Mouse (Mus musculus) cerebellum, adult 2 months (tissue): ENCODE measurements at regions not wholly inside any gene's neighbourhood (a gene's known extent, or its start where the extent isn't known, plus 50 kb on each side); places are given as distances from the start of the nearest gene placed in this dataset.
"Not testable (repeated sequence)": the region's sequence is repeated elsewhere in the genome, so short reads cannot be mapped to it uniquely, and the experiment has no call there.

Source experiments
- DNase-seq, 2 experiments: peaks; one replicate each; pipeline ENCODE4 v3.0.0; 2021
- H3K27ac ChIP-seq: fragments of 200-500 bp; 2 replicates; pipeline ENCODE4 v1.5.1; 2012; ENCODE audit warnings: low read length, control low read depth, inconsistent platforms; ENCODE audit not compliant: insufficient read depth
- H3K27me3 ChIP-seq: fragments of 200-500 bp; 2 replicates; pipeline ENCODE4 v1.6.1; 2012; ENCODE audit warnings: inconsistent platforms, mild to moderate bottlenecking, low read length, moderate library complexity; ENCODE audit not compliant: control insufficient read depth, insufficient read depth
- H3K4me1 ChIP-seq: fragments of 200-500 bp; 2 replicates; pipeline ENCODE4 v1.6.1; 2011; ENCODE audit warnings: low read length; ENCODE audit not compliant: control insufficient read depth, insufficient read depth
- H3K4me3 ChIP-seq: fragments of 200-500 bp; replicated peaks from 2 replicates; pipeline ENCODE3; 2011; ENCODE audit warnings: mild to moderate bottlenecking, low read depth, low read length, control low read depth; ENCODE audit not compliant: insufficient read depth
- CTCF ChIP-seq: fragments of 200-500 bp; IDR thresholded peaks from 2 replicates; pipeline ENCODE4 v1.5.1; 2011; ENCODE audit warnings: low read depth, mild to moderate bottlenecking, control low read depth, low read length, moderate library complexity, borderline replicate concordance; ENCODE audit not compliant: insufficient read depth
- POLR2A ChIP-seq: fragments of 200-500 bp; IDR thresholded peaks from 2 replicates; pipeline ENCODE4 v1.6.1; 2011; ENCODE audit warnings: low read length, control low read depth, borderline replicate concordance; ENCODE audit not compliant: insufficient read depth
- WGBS: fragments of 180-500 bp; shearing (Covaris S2); methylation state at CpG from one replicate; pipeline ENCODE4 v1.1.7; 2018; 5-methylcytosine and 5-hydroxymethylcytosine counted together

DNA sequence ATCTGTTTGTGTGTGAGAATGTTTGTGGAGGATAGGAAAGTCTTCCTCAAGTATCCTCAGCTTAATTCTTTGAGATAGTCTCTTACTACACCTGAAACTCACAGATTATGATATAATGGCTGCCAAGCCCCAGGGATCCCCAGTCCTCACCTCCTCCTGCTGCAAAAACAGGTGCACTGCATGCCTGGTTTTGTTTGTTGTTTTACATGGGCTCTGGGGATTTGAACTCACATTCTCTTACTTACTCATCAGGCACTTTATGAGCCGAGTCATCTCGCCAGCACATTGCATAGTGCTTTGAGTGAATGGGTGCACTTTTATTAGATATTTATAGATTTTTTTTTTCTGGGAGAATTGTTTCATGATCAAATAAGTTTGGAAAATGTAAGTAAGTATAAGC is 56.3 kb downstream of the Mterf1b start:
- Histone ChIP-seq H3K27ac (no peak overlapping the region), H3K4me3 (no peak overlapping the region), H3K27me3 (no peaks in the 10 kb centered on the region), H3K4me1 (no peaks in the 10 kb centered on the region)
- TF ChIP-seq CTCF (no peak), POLR2A (no peak)
- WGBS, result 91% methylated on average over 2 of the region's 2 CpGs
- DNase-seq, result no peak

DNA sequence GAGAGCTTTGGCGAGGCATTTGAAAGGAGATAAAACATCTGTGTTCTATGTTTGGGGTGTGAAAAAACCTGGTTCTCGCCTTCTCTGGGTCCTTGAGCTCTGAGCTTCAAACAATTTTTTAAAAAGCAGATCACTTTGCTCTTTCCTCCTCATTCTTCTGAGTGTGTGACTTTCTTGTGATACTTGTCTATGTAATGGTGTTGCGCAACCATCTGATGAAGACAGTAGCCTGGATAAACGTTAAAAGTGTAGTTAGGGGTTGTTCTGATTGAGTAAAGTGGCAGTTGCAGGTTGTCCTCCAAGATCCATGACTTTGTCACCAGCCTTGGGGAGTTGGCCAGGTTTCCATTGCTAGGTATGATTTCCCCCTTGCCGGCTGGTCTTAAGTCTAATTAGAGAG is 62.1 kb downstream of the Mterf1b start:
- WGBS, result 90% methylated on average over 5 of the region's 5 CpGs
- DNase-seq, H3K27me3 ChIP-seq, H3K27ac ChIP-seq, H3K4me3 ChIP-seq, H3K4me1 ChIP-seq: not testable (repeated sequence)

DNA sequence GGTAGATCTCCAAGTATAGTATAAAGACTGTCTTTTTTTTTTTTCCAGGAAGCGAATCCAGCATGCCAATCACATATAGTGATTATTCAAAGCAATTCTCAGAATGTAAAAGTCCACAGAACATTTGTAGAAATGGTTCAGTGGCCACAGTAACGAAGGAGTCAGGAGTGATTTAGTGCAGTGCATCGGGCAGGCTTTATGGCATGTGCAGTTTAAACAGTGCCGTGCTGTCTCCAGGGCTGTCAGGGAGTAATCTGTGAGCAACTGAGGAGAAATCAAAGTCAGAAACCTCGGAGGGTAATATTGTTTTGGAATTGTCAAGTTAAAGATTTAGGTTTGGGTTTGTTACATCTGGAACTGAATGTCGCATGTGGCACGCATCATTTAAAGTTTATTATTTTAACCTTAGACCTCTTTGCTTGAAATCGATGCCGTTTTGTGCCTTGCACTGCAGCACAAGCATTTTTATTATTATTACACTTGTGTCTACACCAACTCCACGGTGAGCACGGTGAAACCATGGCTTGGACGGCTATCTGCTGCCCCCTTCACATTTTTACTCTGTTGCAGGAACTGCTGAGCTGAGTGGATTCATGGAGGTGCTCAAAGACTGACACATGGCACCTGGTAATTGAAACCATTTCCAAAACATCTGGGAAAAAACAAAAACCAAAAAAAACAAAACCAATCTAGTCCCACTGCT is 65.0 kb downstream of the Mterf1b start:
- TF ChIP-seq CTCF (no peak), POLR2A (no peak)

DNA sequence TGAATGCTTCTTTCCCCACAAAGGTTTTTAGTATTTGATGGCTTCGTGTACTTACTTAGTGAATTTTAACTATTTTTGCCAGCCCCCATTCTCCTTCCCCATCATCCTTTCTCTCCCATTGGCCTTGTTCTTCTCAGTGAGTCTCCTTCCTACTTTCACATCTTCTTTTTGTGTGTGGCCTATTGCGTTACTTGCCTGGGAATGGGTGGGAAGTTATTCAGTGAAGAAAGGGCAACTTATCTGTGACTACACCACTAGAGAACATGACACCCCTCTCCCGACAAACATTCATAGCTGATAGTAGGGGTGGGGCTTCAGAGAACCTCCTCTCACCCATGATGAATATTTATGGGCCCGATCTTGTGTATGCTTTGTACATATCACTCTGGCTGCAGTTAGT is 67.1 kb downstream of the Mterf1b start:
- TF ChIP-seq CTCF (no peak), POLR2A (no peak)
- no peak overlapping the region for H3K4me3 ChIP-seq
- no peaks in the 10 kb centered on the region for H3K4me1 ChIP-seq
- no peak overlapping the region for H3K27ac ChIP-seq
- no peak for DNase-seq
- H3K27me3 ChIP-seq, result no peaks in the 10 kb centered on the region
- 89% methylated on average over 4 of the region's 4 CpGs for WGBS

More for the DNA sequence above, 65.0 kb downstream of the Mterf1b start:
- no peak for DNase-seq
- 80% methylated on average over 12 of the region's 12 CpGs for WGBS
- H3K4me1 ChIP-seq, result no peaks in the 10 kb centered on the region
- H3K4me3 ChIP-seq, result no peak overlapping the region
- H3K27ac ChIP-seq, result no peak overlapping the region
- H3K27me3 ChIP-seq, result no peaks in the 10 kb centered on the region

DNA sequence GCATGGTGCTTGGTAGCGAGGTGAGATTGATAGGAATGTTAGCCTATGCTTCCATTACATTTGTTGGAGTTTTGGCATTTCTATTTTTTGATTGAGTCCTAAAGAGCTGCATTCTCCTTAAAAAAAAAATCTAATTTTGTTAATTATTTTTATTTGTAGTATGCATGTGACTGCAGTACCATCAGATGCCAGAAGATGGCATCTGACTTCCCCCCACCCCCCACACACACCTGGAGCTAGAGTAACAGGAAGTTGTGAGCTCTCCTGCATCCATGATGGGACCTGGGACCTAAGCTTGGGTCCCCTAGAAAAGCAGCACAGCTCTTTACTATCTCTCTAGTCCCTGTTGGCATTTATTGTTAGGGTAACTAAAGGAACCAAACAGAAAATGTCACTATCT is 70.5 kb downstream of the Mterf1b start:
- Histone ChIP-seq H3K4me3 (no peak overlapping the region), H3K27ac (no peak overlapping the region), H3K27me3 (no peaks in the 10 kb centered on the region), H3K4me1 (no peaks in the 10 kb centered on the region)
- peak; percentile 62 for TF ChIP-seq CTCF
- TF ChIP-seq POLR2A, result no peak
- DNase-seq, result no peak
- WGBS, result 100% methylated on average over 1 of the region's 1 CpGs

DNA sequence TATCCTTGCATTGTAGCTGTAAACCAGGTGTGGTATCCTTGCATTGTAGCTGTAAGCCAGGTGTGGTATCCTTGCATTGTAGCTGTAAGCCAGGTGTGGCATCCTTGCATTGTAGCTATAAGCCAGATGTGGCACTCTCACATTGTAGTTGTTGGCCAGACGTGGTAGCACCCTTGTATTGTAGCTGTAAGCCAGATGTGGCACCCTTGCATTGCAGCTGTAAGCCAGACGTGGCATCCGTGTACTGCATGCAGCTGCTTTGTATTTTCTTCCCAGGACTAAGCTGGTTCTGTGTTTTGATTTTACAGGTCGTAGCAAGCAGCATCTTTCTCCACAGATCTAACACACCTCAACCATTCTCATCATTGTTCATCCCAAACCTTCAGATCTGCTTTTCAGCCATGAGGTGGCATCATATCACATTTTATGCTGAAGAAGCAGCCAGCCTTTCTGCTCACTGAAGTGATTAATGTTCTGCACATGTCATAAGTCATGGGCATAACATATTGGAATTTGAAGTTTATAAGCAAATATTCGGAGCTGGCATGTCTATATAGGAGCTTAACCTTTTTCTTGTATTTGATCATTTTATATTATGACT is 71.5 kb downstream of the Mterf1b start:
- DNase-seq, result peak; percentile 27 to 68
- no peak for TF ChIP-seq POLR2A
- TF ChIP-seq CTCF, result peak; percentile 35; the same call in 1 of the 2 replicates
- Histone ChIP-seq H3K4me3 (no peak overlapping the region), H3K27ac (no peak overlapping the region), H3K27me3 (no peaks in the 10 kb centered on the region), H3K4me1 (no peaks in the 10 kb centered on the region)
- 54% methylated on average over 5 of the region's 5 CpGs for WGBS

DNA sequence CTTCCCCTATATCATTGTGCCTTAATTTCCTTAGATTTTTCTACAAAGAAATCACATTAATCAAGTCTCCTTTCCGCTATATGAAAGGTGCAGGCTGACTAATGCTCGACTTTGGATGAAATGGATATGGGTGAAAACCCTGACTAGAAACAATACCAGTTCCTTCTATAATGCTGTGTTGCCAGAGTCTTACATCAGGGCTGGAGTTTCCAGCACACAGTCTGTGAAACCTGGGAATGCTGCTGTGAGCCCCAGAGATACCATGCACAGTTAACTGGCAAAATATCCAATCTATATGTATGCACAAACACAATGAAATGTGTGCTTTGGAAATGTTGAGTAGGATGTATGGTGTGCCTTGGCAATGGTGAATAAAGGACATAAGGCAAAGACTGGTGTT is 75.5 kb downstream of the Mterf1b start:
- no peak for DNase-seq
- TF ChIP-seq CTCF (no peak), POLR2A (no peak)
- WGBS, result 94% methylated on average over 2 of the region's 2 CpGs
- Histone ChIP-seq H3K27ac (no peak overlapping the region), H3K4me1 (no peaks in the 10 kb centered on the region), H3K27me3 (no peaks in the 10 kb centered on the region), H3K4me3 (no peak overlapping the region)

DNA sequence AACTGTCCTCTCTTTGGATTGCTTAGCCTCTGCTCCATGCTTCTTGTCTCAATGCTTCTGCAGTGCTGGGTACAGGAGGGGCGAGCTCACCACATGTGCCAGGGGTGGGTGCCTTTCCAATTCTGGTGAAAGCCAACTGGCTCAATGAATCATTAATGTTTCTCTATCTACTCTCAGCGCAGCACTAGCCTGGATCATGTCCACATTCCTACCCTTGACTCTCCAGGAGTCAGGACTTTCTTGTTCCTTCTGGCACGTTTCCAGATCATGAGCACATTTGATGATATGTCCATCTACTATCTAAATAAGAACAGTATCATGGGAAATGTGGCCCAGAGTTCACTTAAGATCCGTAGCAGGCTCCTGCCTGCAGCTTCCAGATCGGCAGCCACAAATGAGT is 80.8 kb downstream of the Mterf1b start:
- WGBS, result 37% methylated on average over 5 of the region's 5 CpGs
- TF ChIP-seq CTCF (no peak), POLR2A (no peak)
- Histone ChIP-seq H3K4me3 (no peak overlapping the region), H3K27ac (no peak overlapping the region), H3K4me1 (no peaks in the 10 kb centered on the region), H3K27me3 (no peaks in the 10 kb centered on the region)
- DNase-seq, result no peak
